Mouse (Mus musculus) neural tube, embryonic 15.5 days (tissue): ENCODE data around the gene Smarca4. TPM values are rescaled to one million over a fixed set of nuclear protein-coding genes. Genes with fewer than 3 reads are reported as not detected.

Experiments used
- ATAC-seq: fragments of 200-750 bp; cut with Nextera tagmentation; 2 replicates; pipeline ENCODE4 v1.8.0; 2017; ENCODE audit warnings: mild to moderate bottlenecking, moderate TSS enrichment, moderate library complexity; ENCODE audit not compliant: low FRiP score
- H3K27ac ChIP-seq: fragments of 300-500 bp; sonication (generic); replicated peaks from 2 replicates; pipeline ENCODE4 v1.5.1; 2015; ENCODE audit warnings: mild to moderate bottlenecking, inconsistent platforms
- H3K27me3 ChIP-seq: fragments of 300-500 bp; sonication (generic); replicated peaks from 2 replicates; pipeline ENCODE4 v1.6.1; 2015; ENCODE audit warnings: inconsistent platforms
- H3K36me3 ChIP-seq: fragments of 300-500 bp; sonication (generic); 2 replicates; pipeline ENCODE4 v1.6.1; 2015; ENCODE audit warnings: inconsistent platforms
- H3K4me1 ChIP-seq: fragments of 300-500 bp; sonication (generic); 2 replicates; pipeline ENCODE4 v1.6.1; 2015; ENCODE audit warnings: inconsistent platforms
- H3K4me2 ChIP-seq: fragments of 300-500 bp; sonication (generic); 2 replicates; pipeline ENCODE4 v1.6.1; 2015; ENCODE audit warnings: inconsistent platforms, mild to moderate bottlenecking, moderate library complexity
- H3K4me3 ChIP-seq: fragments of 300-500 bp; sonication (generic); replicated peaks from 2 replicates; pipeline ENCODE4 v1.5.1; 2015; ENCODE audit warnings: mild to moderate bottlenecking, inconsistent platforms
- H3K9ac ChIP-seq: fragments of 300-500 bp; sonication (generic); replicated peaks from 2 replicates; pipeline ENCODE4 v1.6.1; 2015; ENCODE audit warnings: mild to moderate bottlenecking, inconsistent platforms
- H3K9me3 ChIP-seq: fragments of 300-500 bp; sonication (generic); replicated peaks from 2 replicates; pipeline ENCODE4 v1.6.1; 2016; ENCODE audit warnings: inconsistent platforms
- WGBS: fragments of 180-500 bp; shearing (Covaris S2); methylation state at CpG from one replicate; pipeline ENCODE4 v1.1.7; 2015; ENCODE audit warnings: mixed read lengths; 5-methylcytosine and 5-hydroxymethylcytosine counted together
- polyA plus RNA-seq: library from polyadenylated mRNA; unstranded; fragments of >200 nt; fragmentation: Nextera tagmentation; extraction: Ambion mirVana; gene quantifications from 2 replicates; pipeline ENCODE4 v1.2.1, GENCODE M21; 2015

The Smarca4 gene
- polyA plus RNA-seq: 110 and 111 TPM in 2 replicates

GRCm38 (mm10) chr9:21615617-21616231, at the start of gene Smarca4:
Smarca4 (plus strand) TSS chr9:21616169.
- Histone ChIP-seq H3K27me3 (no peaks in the 10 kb centered on the region), H3K4me1 (peaks cover 39% of the 10 kb centered on the region)
- WGBS: 1% methylated on average over 40 of the region's 45 CpGs

GRCm38 (mm10) chr9:21566538-21566937, 49.4 kb upstream of the Smarca4 start:
- H3K9me3 ChIP-seq: no peaks in the 10 kb centered on the region

More at GRCm38 (mm10) chr9:21615617-21616231, at the start of gene Smarca4:
- Histone ChIP-seq H3K4me3 (peak within 1 kb of the TSS; percentile 78), H3K4me2 (peak within 1 kb of the TSS; percentile 63), H3K9me3 (no peaks in the 10 kb centered on the region), H3K9ac (peak within 1 kb of the TSS; percentile 81), H3K36me3 (no peaks in the 10 kb centered on the region; the same call in 1 of the 2 replicates), H3K27ac (peak within 1 kb of the TSS; percentile 98)
- peak; percentile 95 for ATAC-seq

GRCm38 (mm10) chr9:21567051-21567450, 48.9 kb upstream of the Smarca4 start:
- no peak for ATAC-seq
- no peaks in the 10 kb centered on the region for H3K27me3 ChIP-seq
- no peak overlapping the region for H3K4me2 ChIP-seq
- 95% methylated on average over 2 of the region's 2 CpGs for WGBS
- H3K9ac ChIP-seq: no peak overlapping the region
- H3K4me1 ChIP-seq: 0 out of 2 replicates have a peak, but pooled peaks cover 2% of the 10 kb centered on the region
- H3K9me3 ChIP-seq: no peaks in the 10 kb centered on the region
- peaks cover 31% of the 10 kb centered on the region for H3K36me3 ChIP-seq
- no peak overlapping the region for H3K27ac ChIP-seq
- no peak overlapping the region for H3K4me3 ChIP-seq

More at GRCm38 (mm10) chr9:21566538-21566937, 49.4 kb upstream of the Smarca4 start:
- H3K27ac ChIP-seq: no peak overlapping the region
- no peak for ATAC-seq
- 88% methylated on average over 1 of the region's 1 CpGs for WGBS
- no peak overlapping the region for H3K4me3 ChIP-seq
- no peak overlapping the region for H3K9ac ChIP-seq
- no peak overlapping the region for H3K4me2 ChIP-seq
- no peaks in the 10 kb centered on the region for H3K27me3 ChIP-seq
- H3K36me3 ChIP-seq: peaks cover 26% of the 10 kb centered on the region
- H3K4me1 ChIP-seq: 0 out of 2 replicates have a peak, but pooled peaks cover 2% of the 10 kb centered on the region

- ATAC-seq: no peak
- Histone ChIP-seq H3K4me2 (no peak overlapping the region), H3K4me3 (no peak overlapping the region), H3K36me3 (peaks cover 45% of the 10 kb centered on the region), H3K4me1 (no peaks in the 10 kb centered on the region), H3K9ac (no peak overlapping the region), H3K9me3 (no peaks in the 10 kb centered on the region), H3K27me3 (no peaks in the 10 kb centered on the region), H3K27ac (no peak overlapping the region)
- WGBS: 84% methylated on average over 8 of the region's 8 CpGs
Observed at GRCm38 (mm10) chr9:21568657-21569255, 47.2 kb upstream of the Smarca4 start.

GRCm38 (mm10) chr9:21574012-21574801, 41.8 kb upstream of the Smarca4 start:
- ATAC-seq: no peak

DNA sequence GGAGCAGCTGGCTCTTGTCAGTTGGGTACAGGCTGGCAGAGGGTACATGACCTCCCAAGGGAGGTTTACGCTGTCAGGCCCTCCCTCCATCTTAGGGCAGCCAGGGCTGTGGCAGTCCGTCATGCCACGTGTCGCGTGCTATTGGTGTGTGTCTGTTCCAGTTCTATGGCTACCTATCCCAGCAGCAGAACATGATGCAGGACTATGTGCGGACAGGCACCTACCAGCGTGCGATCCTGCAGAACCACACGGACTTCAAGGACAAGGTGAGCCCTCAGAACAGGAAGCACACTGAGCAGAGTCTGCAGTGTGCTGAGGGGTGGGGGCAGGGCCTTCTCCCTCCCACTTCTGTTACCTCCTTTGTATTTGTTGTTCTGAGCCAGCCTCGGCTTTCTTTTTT, 40.7 kb upstream of the Smarca4 start:
- no peak for ATAC-seq
- no peak overlapping the region for H3K4me2 ChIP-seq
- H3K4me1 ChIP-seq: no peaks in the 10 kb centered on the region
- H3K9me3 ChIP-seq: no peaks in the 10 kb centered on the region
- H3K9ac ChIP-seq: no peak overlapping the region
- peaks cover 92% of the 10 kb centered on the region for H3K36me3 ChIP-seq
- H3K4me3 ChIP-seq: no peak overlapping the region
- H3K27ac ChIP-seq: no peak overlapping the region
- H3K27me3 ChIP-seq: no peaks in the 10 kb centered on the region
- 93% methylated on average over 10 of the region's 10 CpGs for WGBS

More at GRCm38 (mm10) chr9:21574012-21574801, 41.8 kb upstream of the Smarca4 start:
- WGBS: 94% methylated on average over 8 of the region's 8 CpGs
- Histone ChIP-seq H3K27me3 (no peaks in the 10 kb centered on the region), H3K4me3 (no peak overlapping the region), H3K4me1 (no peaks in the 10 kb centered on the region), H3K9ac (no peak overlapping the region), H3K36me3 (peaks cover 91% of the 10 kb centered on the region), H3K27ac (no peak overlapping the region), H3K4me2 (no peak overlapping the region), H3K9me3 (no peaks in the 10 kb centered on the region)

- Histone ChIP-seq H3K9ac (no peak overlapping the region), H3K4me2 (no peak overlapping the region), H3K27ac (no peak overlapping the region), H3K27me3 (no peaks in the 10 kb centered on the region), H3K9me3 (no peaks in the 10 kb centered on the region), H3K36me3 (peaks cover 92% of the 10 kb centered on the region), H3K4me3 (no peak overlapping the region), H3K4me1 (no peaks in the 10 kb centered on the region)
- no peak for ATAC-seq
- WGBS: 86% methylated on average over 1 of the region's 1 CpGs
Observed at GRCm38 (mm10) chr9:21576286-21576685, 39.7 kb upstream of the Smarca4 start.

- Histone ChIP-seq H3K27ac (no peak overlapping the region), H3K4me3 (no peak overlapping the region), H3K36me3 (peaks cover 92% of the 10 kb centered on the region), H3K9me3 (no peaks in the 10 kb centered on the region), H3K4me2 (no peak overlapping the region), H3K27me3 (no peaks in the 10 kb centered on the region), H3K4me1 (no peaks in the 10 kb centered on the region), H3K9ac (no peak overlapping the region)
- ATAC-seq: no peak
- WGBS: 62% methylated on average over 3 of the region's 3 CpGs
Observed at GRCm38 (mm10) chr9:21578226-21578625, 37.7 kb upstream of the Smarca4 start.

- 96% methylated on average over 1 of the region's 1 CpGs for WGBS
- Histone ChIP-seq H3K9me3 (no peaks in the 10 kb centered on the region), H3K4me1 (no peaks in the 10 kb centered on the region), H3K36me3 (peaks cover 96% of the 10 kb centered on the region), H3K27ac (no peak overlapping the region), H3K9ac (no peak overlapping the region), H3K27me3 (no peaks in the 10 kb centered on the region), H3K4me3 (no peak overlapping the region), H3K4me2 (no peak overlapping the region)
- no peak for ATAC-seq
Observed at GRCm38 (mm10) chr9:21585401-21585800, 30.6 kb upstream of the Smarca4 start.

- Histone ChIP-seq H3K4me1 (peaks cover 15% of the 10 kb centered on the region), H3K27ac (no peak overlapping the region), H3K9ac (no peak overlapping the region), H3K4me3 (no peak overlapping the region), H3K9me3 (no peaks in the 10 kb centered on the region), H3K36me3 (peaks cover 76% of the 10 kb centered on the region), H3K4me2 (no peak overlapping the region), H3K27me3 (no peaks in the 10 kb centered on the region)
- 91% methylated on average over 23 of the region's 23 CpGs for WGBS
- no peak for ATAC-seq
Observed at GRCm38 (mm10) chr9:21587678-21588349, 28.2 kb upstream of the Smarca4 start.

GRCm38 (mm10) chr9:21588350-21588749, 27.6 kb upstream of the Smarca4 start:
- ATAC-seq: no peak

More at GRCm38 (mm10) chr9:21588350-21588749, 27.6 kb upstream of the Smarca4 start:
- H3K4me3 ChIP-seq: no peak overlapping the region
- H3K36me3 ChIP-seq: peaks cover 71% of the 10 kb centered on the region
- no peak overlapping the region for H3K4me2 ChIP-seq
- no peak overlapping the region for H3K27ac ChIP-seq
- no peak overlapping the region for H3K9ac ChIP-seq
- no peaks in the 10 kb centered on the region for H3K27me3 ChIP-seq
- H3K4me1 ChIP-seq: peaks cover 15% of the 10 kb centered on the region
- no peaks in the 10 kb centered on the region for H3K9me3 ChIP-seq
- 93% methylated on average over 8 of the region's 8 CpGs for WGBS
